Mouse (Mus musculus): ENCODE data around the gene Hmg20b.

Gene Hmg20b

GRCm38 (mm10) chr10:81305663-81306062 lies 44.6 kb downstream of the Hmg20b start:
- DNase-seq (ENCODE audit: inconsistent ontology term), result no peak

GRCm38 (mm10) chr10:81304597-81305238 lies 45.6 kb downstream of the Hmg20b start:
- DNase-seq (ENCODE audit: inconsistent ontology term), result peak; percentile 59

- DNase-seq (ENCODE audit: inconsistent ontology term), result no peak
These were observed 46.5 kb downstream of the Hmg20b start for GRCm38 (mm10) chr10:81303761-81304160.

- no peak for DNase-seq (ENCODE audit: inconsistent ontology term)
These were observed 47.0 kb downstream of the Hmg20b start for GRCm38 (mm10) chr10:81303258-81303657.

GRCm38 (mm10) chr10:81302781-81303218 lies 47.5 kb downstream of the Hmg20b start:
- DNase-seq (ENCODE audit: inconsistent ontology term), result no peak

- DNase-seq (ENCODE audit: inconsistent ontology term), result no peak
These were observed 48.0 kb downstream of the Hmg20b start for GRCm38 (mm10) chr10:81302288-81302687.

- no peak for DNase-seq (ENCODE audit: inconsistent ontology term)
These were observed 49.0 kb downstream of the Hmg20b start for GRCm38 (mm10) chr10:81301321-81301720.

- DNase-seq (ENCODE audit: inconsistent ontology term), result no peak
These were observed 49.9 kb downstream of the Hmg20b start for GRCm38 (mm10) chr10:81300352-81300907.

- no peak for DNase-seq (ENCODE audit: inconsistent ontology term)
These were observed 50.5 kb downstream of the Hmg20b start for GRCm38 (mm10) chr10:81299585-81300351.

GRCm38 (mm10) chr10:81298369-81299100 lies 51.7 kb downstream of the Hmg20b start:
- DNase-seq (ENCODE audit: inconsistent ontology term), result no peak

GRCm38 (mm10) chr10:81297845-81298244 lies 52.4 kb downstream of the Hmg20b start:
- DNase-seq (ENCODE audit: inconsistent ontology term), result no peak

- DNase-seq (ENCODE audit: inconsistent ontology term), result no peak
These were observed 53.0 kb downstream of the Hmg20b start for GRCm38 (mm10) chr10:81297246-81297645.

All from Muller cell, postnatal 12 days (primary cell).